Mouse (Mus musculus) myocyte (in vitro differentiated cells): ENCODE data around the gene Hnrnpa1. TPM values are rescaled to one million over a fixed set of nuclear protein-coding genes. Genes with fewer than 3 reads are reported as not detected.

Source experiments
- H3K27me3 ChIP-seq: one replicate; pipeline ENCODE4 v1.6.1; 2011; ENCODE audit not compliant: control insufficient read depth, insufficient read depth, insufficient read length
- H3K36me3 ChIP-seq: one replicate; pipeline ENCODE4 v1.6.1; 2011; ENCODE audit not compliant: control insufficient read depth, insufficient read depth
- H3K4me2 ChIP-seq: one replicate; pipeline ENCODE4 v1.6.1; 2011; ENCODE audit warnings: low read depth, control low read depth
- H3K4me3 ChIP-seq: one replicate; pipeline ENCODE4 v1.5.1; 2011; ENCODE audit warnings: mild to moderate bottlenecking, control low read depth, moderate library complexity
- H3K79me2 ChIP-seq: one replicate; pipeline ENCODE4 v1.6.1; 2011; ENCODE audit not compliant: control insufficient read depth, insufficient read depth
- H3ac ChIP-seq: one replicate; pipeline ENCODE4 v1.6.1; 2011; ENCODE audit not compliant: control insufficient read depth, insufficient read length
- CEBPB ChIP-seq: IDR thresholded peaks from 2 replicates; pipeline ENCODE4 v1.6.1; 2011; ENCODE audit warnings: mild to moderate bottlenecking, moderate library complexity; ENCODE audit not compliant: poor library complexity, insufficient read depth, severe bottlenecking
- E2F4 ChIP-seq: IDR thresholded peaks from one replicate; pipeline ENCODE4 v1.6.1; 2011; ENCODE audit warnings: mild to moderate bottlenecking, control low read depth, moderate library complexity; ENCODE audit not compliant: insufficient read depth
- MAX ChIP-seq: IDR thresholded peaks from one replicate; pipeline ENCODE4 v1.6.1; 2011; ENCODE audit warnings: low read depth, mild to moderate bottlenecking, control low read depth
- MYOD1 ChIP-seq, 3 experiments: IDR thresholded peaks; one replicate each; pipeline ENCODE4 v1.6.1; 2011; ENCODE audit warnings: control low read depth in 2 of 3, low read depth in 2 of 3, mild to moderate bottlenecking in 2 of 3, moderate library complexity in 1 of 3; ENCODE audit not compliant: insufficient read length in 2 of 3, control insufficient read depth in 1 of 3
- MYOG ChIP-seq, 3 experiments: IDR thresholded peaks; one replicate each; pipeline ENCODE4 v1.6.1; 2011; ENCODE audit warnings: control low read depth in 2 of 3, low read depth in 2 of 3, mild to moderate bottlenecking in 2 of 3; ENCODE audit not compliant: insufficient read length in 2 of 3, control insufficient read depth in 1 of 3, insufficient read depth in 1 of 3
- POLR2A ChIP-seq: IDR thresholded peaks from one replicate; pipeline ENCODE4 v1.6.1; 2011; ENCODE audit warnings: low read depth, mild to moderate bottlenecking, control low read depth, moderate library complexity; ENCODE audit not compliant: insufficient read length
- POLR2AphosphoS2 ChIP-seq: IDR thresholded peaks from one replicate; pipeline ENCODE4 v1.6.1; 2011; ENCODE audit warnings: low read depth, control low read depth; ENCODE audit not compliant: insufficient read length
- REST ChIP-seq: IDR thresholded peaks from one replicate; pipeline ENCODE4 v1.6.1; 2011; ENCODE audit warnings: mild to moderate bottlenecking, control low read depth, moderate library complexity; ENCODE audit not compliant: insufficient read depth, insufficient read length
- SRF ChIP-seq: IDR thresholded peaks from one replicate; pipeline ENCODE4 v1.6.1; 2011; ENCODE audit warnings: low read depth; ENCODE audit not compliant: control insufficient read depth, insufficient read length
- TCF12 ChIP-seq: IDR thresholded peaks from one replicate; pipeline ENCODE4 v1.6.1; 2011; ENCODE audit warnings: mild to moderate bottlenecking, control low read depth; ENCODE audit not compliant: poor library complexity, insufficient read depth, severe bottlenecking
- TCF3 ChIP-seq: IDR thresholded peaks from one replicate; pipeline ENCODE4 v1.6.1; 2011; ENCODE audit warnings: low read depth, control low read depth; ENCODE audit not compliant: insufficient read length
- USF1 ChIP-seq: IDR thresholded peaks from one replicate; pipeline ENCODE4 v1.6.1; 2011; ENCODE audit warnings: low read depth, mild to moderate bottlenecking, control low read depth, moderate library complexity
- polyA plus RNA-seq: library from polyadenylated mRNA; unstranded; fragments of >200 nt; fragmentation: generic; extraction: Trizol; gene quantifications from one replicate; pipeline ENCODE4 v1.2.1, GENCODE M21; 2012; ENCODE audit warnings: missing spikeins

Gene Hnrnpa1
- polyA plus RNA-seq, 1 experiment: 285 TPM

GRCm38 (mm10) chr15:103216052-103216451 lies 24.2 kb upstream of the Hnrnpa1 start:
- H3ac ChIP-seq: no peak overlapping the region
- H3K4me2 ChIP-seq: peak overlapping the region; percentile 98
- H3K27me3 ChIP-seq: no peaks in the 10 kb centered on the region
- H3K4me3 ChIP-seq: peak overlapping the region; percentile 28
- no peak for TF ChIP-seq MAX
- TF ChIP-seq REST: no peak
- peak in 1 of 3 experiments; percentile 50 for TF ChIP-seq MYOD1 (IDR thresholded peaks at IDR 0.05; ENCODE audit: control insufficient read depth in 1 of 3, insufficient read length in 2 of 3, low read depth in 2 of 3)
- TF ChIP-seq TCF12: peak; percentile 5
- TF ChIP-seq POLR2A: no peak
- TF ChIP-seq SRF: no peak
- TF ChIP-seq CEBPB: no peak
- no peak for TF ChIP-seq E2F4
- no peak for TF ChIP-seq TCF3
- no peak for TF ChIP-seq MYOG (IDR thresholded peaks at IDR 0.05; ENCODE audit: control insufficient read depth in 1 of 3, insufficient read depth in 1 of 3, insufficient read length in 2 of 3, low read depth in 2 of 3)
- TF ChIP-seq POLR2AphosphoS2: no peak
- no peak for TF ChIP-seq USF1
- peaks cover 23% of the 10 kb centered on the region for H3K36me3 ChIP-seq
- peaks cover 92% of the 10 kb centered on the region for H3K79me2 ChIP-seq

- peak; percentile 20 for TF ChIP-seq USF1
- no peak for TF ChIP-seq POLR2A
- no peak for TF ChIP-seq MAX
- peak in 1 of 3 experiments; percentile 13 for TF ChIP-seq MYOD1 (IDR thresholded peaks at IDR 0.05; ENCODE audit: control insufficient read depth in 1 of 3, insufficient read length in 2 of 3, low read depth in 2 of 3)
- TF ChIP-seq CEBPB: peak; percentile 60; the same call in 1 of the 2 replicates
- no peaks in the 10 kb centered on the region for H3K36me3 ChIP-seq
- H3K4me2 ChIP-seq: peak overlapping the region; percentile 79
- no peak overlapping the region for H3K4me3 ChIP-seq
- H3K27me3 ChIP-seq: no peaks in the 10 kb centered on the region
- peaks cover 89% of the 10 kb centered on the region for H3K79me2 ChIP-seq
- no peak overlapping the region for H3ac ChIP-seq
Observed at GRCm38 (mm10) chr15:103220785-103221184, 19.4 kb upstream of the Hnrnpa1 start.

GRCm38 (mm10) chr15:103221386-103221785 lies 18.8 kb upstream of the Hnrnpa1 start:
- Histone ChIP-seq H3K4me2 (peak overlapping the region; percentile 79), H3ac (no peak overlapping the region)

GRCm38 (mm10) chr15:103224161-103224560 lies 16.1 kb upstream of the Hnrnpa1 start:
- H3K4me3 ChIP-seq: no peak overlapping the region
- H3K79me2 ChIP-seq: peaks cover 89% of the 10 kb centered on the region
- no peaks in the 10 kb centered on the region for H3K36me3 ChIP-seq
- no peak for TF ChIP-seq MYOG (IDR thresholded peaks at IDR 0.05; ENCODE audit: control insufficient read depth in 1 of 3, insufficient read depth in 1 of 3, insufficient read length in 2 of 3, low read depth in 2 of 3)
- no peak for TF ChIP-seq SRF
- no peak for TF ChIP-seq E2F4
- TF ChIP-seq MYOD1 (IDR thresholded peaks at IDR 0.05; ENCODE audit: control insufficient read depth in 1 of 3, insufficient read length in 2 of 3, low read depth in 2 of 3): no peak
- no peak for TF ChIP-seq MAX
- no peaks in the 10 kb centered on the region for H3K27me3 ChIP-seq
- no peak overlapping the region for H3K4me2 ChIP-seq
- no peak overlapping the region for H3ac ChIP-seq

More at GRCm38 (mm10) chr15:103221386-103221785, 18.8 kb upstream of the Hnrnpa1 start:
- TF ChIP-seq CEBPB (peak; percentile 53; the same call in 1 of the 2 replicates), TCF3 (no peak)
- H3K36me3 ChIP-seq: no peaks in the 10 kb centered on the region
- no peaks in the 10 kb centered on the region for H3K27me3 ChIP-seq
- no peak overlapping the region for H3K4me3 ChIP-seq
- H3K79me2 ChIP-seq: peaks cover 89% of the 10 kb centered on the region

- H3K79me2 ChIP-seq: peaks cover 100% of the 10 kb centered on the region
- H3K4me3 ChIP-seq: no peak overlapping the region
- peak overlapping the region; percentile 38 for H3K4me2 ChIP-seq
- TF ChIP-seq E2F4: no peak
- TF ChIP-seq REST: no peak
- TF ChIP-seq MAX: no peak
- no peak for TF ChIP-seq MYOG (IDR thresholded peaks at IDR 0.05; ENCODE audit: control insufficient read depth in 1 of 3, insufficient read depth in 1 of 3, insufficient read length in 2 of 3, low read depth in 2 of 3)
- TF ChIP-seq USF1: no peak
- TF ChIP-seq POLR2A: no peak
- no peak for TF ChIP-seq POLR2AphosphoS2
- no peaks in the 10 kb centered on the region for H3K27me3 ChIP-seq
- no peaks in the 10 kb centered on the region for H3K36me3 ChIP-seq
- H3ac ChIP-seq: no peak overlapping the region
Observed at GRCm38 (mm10) chr15:103227022-103227421, 13.2 kb upstream of the Hnrnpa1 start.

GRCm38 (mm10) chr15:103227572-103227971 lies 12.7 kb upstream of the Hnrnpa1 start:
- TF ChIP-seq E2F4: no peak
- peak; percentile 86; the same call in 1 of the 2 replicates for TF ChIP-seq CEBPB
- peak; percentile 73 for TF ChIP-seq TCF12
- no peak for TF ChIP-seq POLR2AphosphoS2
- peak; percentile 62 for TF ChIP-seq TCF3
- TF ChIP-seq MAX: no peak
- no peak for TF ChIP-seq USF1
- TF ChIP-seq SRF: no peak
- TF ChIP-seq MYOG (IDR thresholded peaks at IDR 0.05; ENCODE audit: control insufficient read depth in 1 of 3, insufficient read depth in 1 of 3, insufficient read length in 2 of 3, low read depth in 2 of 3): peak in 2 of 3 experiments; percentile 60 to 69
- TF ChIP-seq POLR2A: no peak
- no peak for TF ChIP-seq REST
- TF ChIP-seq MYOD1 (IDR thresholded peaks at IDR 0.05; ENCODE audit: control insufficient read depth in 1 of 3, insufficient read length in 2 of 3, low read depth in 2 of 3): peak; percentile 32 to 85 (median 71)
- no peaks in the 10 kb centered on the region for H3K36me3 ChIP-seq
- peaks cover 100% of the 10 kb centered on the region for H3K79me2 ChIP-seq

More at GRCm38 (mm10) chr15:103227572-103227971, 12.7 kb upstream of the Hnrnpa1 start:
- H3K4me2 ChIP-seq: peak overlapping the region; percentile 38
- H3K27me3 ChIP-seq: no peaks in the 10 kb centered on the region
- no peak overlapping the region for H3ac ChIP-seq
- no peak overlapping the region for H3K4me3 ChIP-seq
